In the genomic region with DNA sequence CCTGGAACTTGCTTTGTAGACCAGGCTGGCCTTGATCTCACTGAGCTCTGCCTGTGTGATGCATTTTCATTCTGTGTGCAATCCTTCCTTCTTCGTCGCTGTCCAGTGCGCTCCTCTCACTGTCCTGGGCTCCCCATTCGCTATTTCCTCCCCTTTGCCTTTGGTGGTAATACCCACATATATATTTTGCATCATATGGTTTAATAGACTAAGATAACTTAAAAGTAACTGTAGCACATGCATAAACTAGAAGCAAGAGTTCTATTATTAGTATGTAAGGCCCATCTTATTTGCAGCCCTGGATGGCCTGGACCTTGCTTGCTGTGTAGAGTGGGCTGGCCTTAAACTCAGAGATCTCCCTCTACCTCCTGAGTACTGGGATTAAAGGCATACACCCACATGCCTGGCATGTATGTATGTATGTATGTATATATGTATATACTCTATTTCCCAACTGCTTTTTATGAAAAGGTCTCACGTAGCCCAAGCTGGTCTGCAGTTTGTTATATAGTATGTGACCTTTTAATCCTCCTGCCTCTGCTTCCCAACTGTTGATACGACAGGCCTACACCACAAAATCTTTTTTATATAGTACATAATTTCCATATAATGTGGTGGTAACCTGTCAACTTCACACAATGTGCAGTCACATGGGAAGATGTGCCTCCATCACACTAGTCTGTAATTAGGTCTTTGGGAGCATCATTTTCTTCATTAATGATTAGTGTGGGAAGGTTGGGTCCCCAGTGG, we compare ENCODE assay signal across 18 mouse cellular contexts. TPM values are rescaled to one million over a fixed set of nuclear protein-coding genes. Genes with fewer than 3 reads are reported as not detected.
A peak's percentile ranks its signal among the peaks of the same experiment; 100 is the strongest.
DNase-seq lines count a peak whose midpoint lies in the region; ATAC-seq lines count a peak whose summit lies in the region.
"Had no signal": no experiment of that assay in that cellular context is flagged by ENCODE, and none has a peak within 500 bp of the region (broad histone marks: within the 10 kb centered on the region; RNA-seq: fewer than 3 reads in every experiment).

No protein-coding gene starts in this region.

- H3K4me1 ChIP-seq in neural tube, embryonic 11.5 days (ENCODE audit: control insufficient read depth, insufficient read depth, low read length) = no peaks in the 10 kb centered on the region
- H3K4me1 ChIP-seq in hindbrain, embryonic 11.5 days (replicated peaks; ENCODE audit: control insufficient read depth, insufficient read depth, low read length) = no peaks in the 10 kb centered on the region
- peaks cover 31% of the 10 kb centered on the region for H3K4me1 ChIP-seq in midbrain, embryonic 13.5 days (replicated peaks)

- peak overlapping the region; percentile 27 for H3K4me2 ChIP-seq in neural tube, embryonic 11.5 days (ENCODE audit: low read depth)
- H3K4me2 ChIP-seq in hindbrain, embryonic 11.5 days (replicated peaks; ENCODE audit: low read depth, low read length) = peak overlapping the region; percentile 32
- H3K4me2 ChIP-seq in midbrain, embryonic 13.5 days (replicated peaks) = peak overlapping the region; percentile 88
- H3K4me2 ChIP-seq: limb, embryonic 13.5 days had no signal

- no peaks in the 10 kb centered on the region for H3K36me3 ChIP-seq in neural tube, embryonic 11.5 days (ENCODE audit: control insufficient read depth, insufficient read depth, low read length)
- no peaks in the 10 kb centered on the region for H3K36me3 ChIP-seq in hindbrain, embryonic 11.5 days (ENCODE audit: control insufficient read depth, insufficient read depth, low read length)
- H3K36me3 ChIP-seq in midbrain, embryonic 13.5 days = peaks cover 20% of the 10 kb centered on the region

- no peaks in the 10 kb centered on the region for H3K9me3 ChIP-seq in neural tube, embryonic 11.5 days (ENCODE audit: control insufficient read depth, low read length)
- no peaks in the 10 kb centered on the region for H3K9me3 ChIP-seq in hindbrain, embryonic 11.5 days (ENCODE audit: control insufficient read depth, low read length)
- no peaks in the 10 kb centered on the region for H3K9me3 ChIP-seq in midbrain, embryonic 13.5 days

- 74% methylated on average over 6 of the region's 6 CpGs for WGBS in neural tube, embryonic 11.5 days
- WGBS in hindbrain, embryonic 11.5 days = 80% methylated on average over 6 of the region's 6 CpGs
- 49% methylated on average over 6 of the region's 6 CpGs for WGBS in midbrain, embryonic 13.5 days

- DNase-seq in neural tube, embryonic 11.5 days (ENCODE audit: low spot score) = peak; percentile 38
- DNase-seq in neural tube, embryonic 10.5 days (ENCODE audit: extremely low spot score, low spot score) = no peak
- DNase-seq in hindbrain, embryonic 11.5 days (ENCODE audit: low spot score) = peak; percentile 55
- DNase-seq in spleen, adult 18-20 months = no peak
- DNase-seq in heart, postnatal 4 days = no peak
- no peak for DNase-seq in embryo, embryonic 10 days (ENCODE audit: low spot score)
- no peak for DNase-seq in frontal cortex, postnatal 14 days (ENCODE audit: low spot score in 2 of 2)
- DNase-seq: adrenal gland, adult 2 months; cerebellum, adult 9-10 months; kidney, postnatal 36 days; liver, postnatal 0 days had no signal

- H3K9ac ChIP-seq in neural tube, embryonic 11.5 days (ENCODE audit: low read length) = peak overlapping the region; percentile 38; the same call in 1 of the 2 replicates
- peak overlapping the region; percentile 23; the same call in 1 of the 2 replicates for H3K9ac ChIP-seq in hindbrain, embryonic 11.5 days (ENCODE audit: low read depth, low read length)
- peak overlapping the region; percentile 75 for H3K9ac ChIP-seq in midbrain, embryonic 13.5 days (replicated peaks)
- H3K9ac ChIP-seq: limb, embryonic 13.5 days; liver, postnatal 0 days had no signal

- peak; percentile 13; the same call in 1 of the 2 replicates for ATAC-seq in neural tube, embryonic 11.5 days (ENCODE audit: insufficient read depth, low FRiP score, low TSS enrichment)
- peak; percentile 43; the same call in 1 of the 2 replicates for ATAC-seq in hindbrain, embryonic 11.5 days (ENCODE audit: low FRiP score)
- peak; percentile 14; the same call in 1 of the 2 replicates for ATAC-seq in midbrain, embryonic 13.5 days
- ATAC-seq: intestine, embryonic 16.5 days; liver, postnatal 0 days had no signal

- no peak overlapping the region; the same call in 1 of the 2 replicates for H3K27ac ChIP-seq in neural tube, embryonic 11.5 days (ENCODE audit: low read depth, low read length)
- no peak overlapping the region for H3K27ac ChIP-seq in hindbrain, embryonic 11.5 days (ENCODE audit: low read depth, low read length)
- H3K27ac ChIP-seq in midbrain, embryonic 13.5 days = peak overlapping the region; percentile 68
- H3K27ac ChIP-seq: limb, embryonic 13.5 days; macrophage had no signal

- no peaks in the 10 kb centered on the region for H3K27me3 ChIP-seq in neural tube, embryonic 11.5 days (ENCODE audit: control insufficient read depth, insufficient read depth, low read length)
- H3K27me3 ChIP-seq in hindbrain, embryonic 11.5 days (ENCODE audit: control insufficient read depth, insufficient read depth, low read length) = no peaks in the 10 kb centered on the region
- H3K27me3 ChIP-seq in midbrain, embryonic 13.5 days = no peaks in the 10 kb centered on the region
- H3K27me3 ChIP-seq: limb, embryonic 13.5 days had no signal

- 0 out of 2 replicates have a peak overlapping the region, but pooled peaks have one; percentile 9 for H3K4me3 ChIP-seq in neural tube, embryonic 11.5 days (ENCODE audit: low read depth, low read length)
- H3K4me3 ChIP-seq in hindbrain, embryonic 11.5 days (ENCODE audit: low read depth, low read length) = peak overlapping the region; percentile 23
- H3K4me3 ChIP-seq in midbrain, embryonic 13.5 days (replicated peaks) = peak overlapping the region; percentile 46
- H3K4me3 ChIP-seq: limb, embryonic 13.5 days had no signal

RNA-seq across cellular contexts. Expression of gene Gm49450, which starts 4.3 kb away (rescaled TPM):
- not detected in 2 replicates for polyA plus RNA-seq in neural tube, embryonic 11.5 days (2014; fragmentation: Nextera tagmentation; extraction: Ambion mirVana)
- polyA plus RNA-seq in hindbrain, embryonic 11.5 days (2014; fragmentation: Nextera tagmentation; extraction: Ambion mirVana) = not detected in 2 replicates
- not detected in 2 replicates for polyA plus RNA-seq in midbrain, embryonic 13.5 days (2015; fragmentation: Nextera tagmentation; extraction: Ambion mirVana)
- total RNA-seq in heart, postnatal 4 days (2021) = not detected
- total RNA-seq: granulocyte monocyte progenitor cell, adult 5-6 weeks had no signal
- polyA plus RNA-seq: embryonic facial prominence, embryonic 14.5 days; heart, embryonic 16.5 days; intestine, embryonic 16.5 days; limb, embryonic 13.5 days; liver, postnatal 0 days had no signal

RNA-seq across cellular contexts. Expression of gene Tuba1a, which starts 4.5 kb away (rescaled TPM):
- polyA plus RNA-seq in neural tube, embryonic 11.5 days (2014; fragmentation: Nextera tagmentation; extraction: Ambion mirVana) = 8,277 and 8,733 TPM in 2 replicates
- polyA plus RNA-seq in hindbrain, embryonic 11.5 days (2014; fragmentation: Nextera tagmentation; extraction: Ambion mirVana) = 8,897 and 9,833 TPM in 2 replicates
- 15,883 and 15,999 TPM in 2 replicates for polyA plus RNA-seq in midbrain, embryonic 13.5 days (2015; fragmentation: Nextera tagmentation; extraction: Ambion mirVana)
- 100 to 1,000 TPM; 435 TPM for total RNA-seq in heart, postnatal 4 days (2021)

RNA-seq across cellular contexts. Expression of gene Tuba1b, which starts 14.7 kb away (rescaled TPM):
- polyA plus RNA-seq in neural tube, embryonic 11.5 days (2014; fragmentation: Nextera tagmentation; extraction: Ambion mirVana) = 1,967 and 2,051 TPM in 2 replicates
- 1,792 and 1,905 TPM in 2 replicates for polyA plus RNA-seq in hindbrain, embryonic 11.5 days (2014; fragmentation: Nextera tagmentation; extraction: Ambion mirVana)
- polyA plus RNA-seq in midbrain, embryonic 13.5 days (2015; fragmentation: Nextera tagmentation; extraction: Ambion mirVana) = 1,161 and 1,231 TPM in 2 replicates
- total RNA-seq in heart, postnatal 4 days (2021) = 100 to 1,000 TPM; 873 to 889 TPM

RNA-seq across cellular contexts. Expression of gene Lmbr1l, which starts 31.0 kb away (rescaled TPM):
- polyA plus RNA-seq in neural tube, embryonic 11.5 days (2014; fragmentation: Nextera tagmentation; extraction: Ambion mirVana) = 7.1 and 8.9 TPM in 2 replicates
- polyA plus RNA-seq in hindbrain, embryonic 11.5 days (2014; fragmentation: Nextera tagmentation; extraction: Ambion mirVana) = 9.4 and 13.4 TPM in 2 replicates
- polyA plus RNA-seq in midbrain, embryonic 13.5 days (2015; fragmentation: Nextera tagmentation; extraction: Ambion mirVana) = 40.7 and 50.1 TPM in 2 replicates
- total RNA-seq in heart, postnatal 4 days (2021) = 10 to 100 TPM; 14.1 to 15.9 TPM

RNA-seq across cellular contexts. Expression of gene Dhh, which starts 50.7 kb away (rescaled TPM):
- polyA plus RNA-seq in neural tube, embryonic 11.5 days (2014; fragmentation: Nextera tagmentation; extraction: Ambion mirVana) = 0.44 and 2.3 TPM in 2 replicates
- 0.56 and 0.68 TPM in 2 replicates for polyA plus RNA-seq in hindbrain, embryonic 11.5 days (2014; fragmentation: Nextera tagmentation; extraction: Ambion mirVana)
- polyA plus RNA-seq in midbrain, embryonic 13.5 days (2015; fragmentation: Nextera tagmentation; extraction: Ambion mirVana) = 0.48 and 0.82 TPM in 2 replicates
- total RNA-seq in heart, postnatal 4 days (2021) = 1 to 10 TPM; 2.7 to 3.5 TPM
- total RNA-seq: granulocyte monocyte progenitor cell, adult 5-6 weeks had no signal
- polyA plus RNA-seq: liver, postnatal 0 days; macrophage had no signal

Comparison
In these comparisons a context has a peak if more than half of its experiments do, and no peak if none do; other contexts are left out.
1. DNase-seq: peak in neural tube, embryonic 11.5 days (single experiment) and hindbrain, embryonic 11.5 days (single experiment); none in neural tube, embryonic 10.5 days (single experiment), spleen, adult 18-20 months (0 of 2), heart, postnatal 4 days (single experiment), embryo, embryonic 10 days (single experiment) and frontal cortex, postnatal 14 days (0 of 2).
2. H3K4me2 ChIP-seq: peak in every context shown above with its lines; median percentile 88 in midbrain, embryonic 13.5 days; 32 in hindbrain, embryonic 11.5 days; 27 in neural tube, embryonic 11.5 days.
3. H3K9ac ChIP-seq: peak in every context shown above with its lines; median percentile 75 in midbrain, embryonic 13.5 days; 38 in neural tube, embryonic 11.5 days; 23 in hindbrain, embryonic 11.5 days.
4. Peak in every context shown above with its lines, with median percentiles within 50 percentile points of each other: ATAC-seq and H3K4me3 ChIP-seq.